Mouse (Mus musculus) stomach, postnatal 0 days (tissue): Measurements from ENCODE around the gene Bloc1s6.

Experiments used
- CTCF ChIP-seq: IDR thresholded peaks from 2 replicates; pipeline ENCODE4 v1.5.1; 2016; ENCODE audit warnings: antibody characterized with exemption, low read depth, mild to moderate bottlenecking, moderate library complexity
- EP300 ChIP-seq: optimal IDR thresholded peaks from 2 replicates; pipeline ENCODE3; 2016; ENCODE audit warnings: antibody characterized with exemption

DNA sequence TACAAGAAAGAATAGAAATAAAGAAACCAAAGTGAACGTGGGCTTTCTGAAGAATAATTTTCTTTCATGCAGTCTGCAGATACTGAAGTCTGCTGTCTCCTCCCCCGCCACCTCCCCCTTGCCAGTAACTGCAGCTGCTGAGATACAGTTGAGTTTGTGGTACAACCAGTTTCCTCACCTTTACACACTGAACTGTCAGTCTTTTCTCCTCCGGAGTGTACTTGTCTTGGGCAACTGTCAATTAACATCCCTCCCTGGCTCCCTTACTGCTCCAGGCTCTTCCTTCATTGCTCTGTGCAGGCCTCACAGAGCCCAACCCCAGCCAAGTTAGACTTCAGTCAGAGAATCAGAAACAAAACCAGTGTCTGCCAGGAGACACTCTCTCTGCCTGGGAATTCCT lies 17.7 kb upstream of the Bloc1s6 start:
- TF ChIP-seq CTCF (no peak), EP300 (no peak)
